Mouse (Mus musculus): Measurements from ENCODE around the gene Large2.
A peak's percentile ranks its signal among the peaks of the same experiment; 100 is the strongest.

Gene Large2

DNA sequence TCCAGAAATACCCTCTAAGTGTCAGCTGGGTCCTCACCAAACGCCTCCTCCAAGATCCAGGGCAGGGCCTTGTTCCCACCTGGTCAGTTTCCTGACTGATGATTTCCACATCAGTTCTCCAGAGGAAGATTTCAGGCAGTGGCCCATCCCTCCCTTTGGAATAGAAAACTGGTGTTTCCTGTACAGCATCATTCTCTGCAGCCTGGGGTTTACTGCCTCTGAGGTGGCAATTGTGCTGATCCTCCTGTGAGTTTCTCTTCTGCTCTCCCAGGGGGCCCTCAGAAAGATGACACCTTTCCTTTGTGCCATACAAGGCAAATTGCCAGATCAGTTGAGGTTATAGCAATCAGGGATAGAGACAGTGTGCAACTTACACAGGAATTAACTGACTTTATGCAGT lies 48.4 kb downstream of the Large2 start:
- DNase-seq, result no peak

DNA sequence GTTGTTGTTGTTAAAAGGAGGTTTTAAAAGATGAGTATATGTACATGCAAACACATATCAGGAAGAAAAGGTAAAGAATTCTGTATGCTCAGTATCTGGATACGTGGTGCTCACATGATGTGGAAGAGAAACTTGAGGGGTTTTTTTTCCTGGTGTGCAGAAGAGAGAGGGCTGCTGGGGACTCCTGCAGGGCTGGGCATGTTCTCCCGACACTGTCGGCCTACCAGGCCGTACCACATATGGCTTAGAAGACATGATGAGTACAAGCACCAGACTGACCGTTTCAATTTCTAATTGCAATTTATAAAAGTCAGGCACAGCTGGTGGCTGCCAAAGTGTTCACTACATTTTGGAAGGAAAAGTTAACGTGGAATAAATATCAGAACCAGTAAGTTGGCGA lies 49.0 kb downstream of the Large2 start:
- DNase-seq, result no peak

DNA sequence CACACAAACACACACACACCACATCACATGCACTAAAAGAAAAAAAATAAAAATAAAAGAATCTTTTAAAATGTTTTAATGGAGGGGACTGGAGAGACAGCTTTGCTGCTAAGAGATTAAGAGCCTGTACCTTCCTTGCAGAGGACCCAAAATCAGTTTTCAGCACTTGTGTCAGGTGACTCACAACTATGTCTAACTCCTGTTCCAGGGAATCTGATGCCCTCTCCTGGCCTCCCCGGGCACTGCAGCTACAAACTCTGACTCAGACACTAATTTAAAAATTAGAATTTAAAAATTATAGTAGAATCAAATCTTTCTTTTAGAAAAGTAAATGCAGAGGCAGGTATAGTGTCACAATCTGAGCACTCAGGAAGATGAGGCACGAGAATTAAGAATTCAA lies 52.0 kb downstream of the Large2 start:
- DNase-seq, result peak; percentile 48

DNA sequence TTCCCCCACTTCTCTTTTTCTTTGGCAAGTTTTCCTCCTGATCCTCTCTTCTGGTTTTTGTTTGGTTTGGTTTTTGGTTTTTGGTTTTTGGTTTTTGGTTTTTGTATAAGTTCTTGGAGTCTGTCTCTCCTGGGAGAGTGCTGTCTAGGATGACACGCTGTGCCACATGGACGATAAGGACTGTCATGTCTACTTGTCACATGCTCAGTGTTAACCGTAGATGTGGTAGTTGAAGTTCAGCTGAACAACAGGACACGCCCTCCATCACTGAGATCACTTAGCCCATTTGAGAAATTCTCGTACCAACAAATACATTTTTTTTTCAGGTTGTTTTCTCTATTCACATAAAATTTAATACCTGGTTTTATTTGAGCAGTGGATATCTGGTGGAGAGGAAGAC lies 57.4 kb downstream of the Large2 start:
- DNase-seq, result no peak

DNA sequence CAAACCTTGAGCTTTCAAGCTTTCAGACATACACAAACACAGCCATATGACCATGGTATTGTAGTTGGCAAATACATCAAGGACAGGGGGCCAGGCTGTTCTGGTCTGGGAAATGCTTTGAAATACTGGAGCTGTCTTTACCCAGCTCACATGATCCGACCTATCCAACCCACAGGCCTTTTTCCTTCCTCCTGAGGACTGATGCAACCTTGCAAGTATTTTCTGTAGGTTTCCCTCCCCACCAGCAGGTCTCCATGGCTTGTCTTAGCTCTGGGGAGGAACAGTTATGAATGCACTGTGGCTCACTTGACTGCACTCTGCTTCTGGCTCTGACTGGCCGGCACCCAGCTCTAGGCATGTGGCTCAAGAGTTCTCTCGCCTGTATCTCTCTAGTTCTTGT lies 58.0 kb downstream of the Large2 start:
- no peak for DNase-seq
